Mouse (Mus musculus): ENCODE data around the gene Olfr1377. TPM values are rescaled to one million over a fixed set of nuclear protein-coding genes. Genes with fewer than 3 reads are reported as not detected.
A peak's percentile ranks its signal among the peaks of the same experiment; 100 is the strongest.
"Not testable (repeated sequence)": the region's sequence is repeated elsewhere in the genome, so short reads cannot be mapped to it uniquely, and the experiment has no call there.

Olfr1377 gene
- not detected in 2 replicates for total RNA-seq (2017)

DNA sequence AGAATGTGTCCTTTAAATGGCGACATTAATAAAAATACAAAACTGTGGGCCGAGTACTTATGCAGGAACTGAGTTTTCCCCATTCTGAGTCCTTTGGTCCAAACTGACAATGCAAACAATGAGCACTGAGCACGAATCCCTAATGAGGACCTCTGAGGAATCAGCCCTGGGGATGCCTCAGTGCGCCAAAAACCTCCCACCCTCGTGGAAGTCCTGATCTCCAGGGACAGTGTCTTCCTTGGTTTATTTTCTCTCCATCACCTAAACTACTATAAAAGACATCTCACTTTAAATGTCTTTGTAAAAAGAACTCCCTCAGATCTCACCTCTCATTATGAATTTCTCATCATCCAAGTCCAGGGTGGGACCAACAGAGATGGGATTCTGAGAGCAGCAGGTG is at the start of gene Olfr1377:
Gene Olfr1377 (plus strand): TSS at position 301 of the 400 bp plus-strand sequence.
- no peak for ATAC-seq (ENCODE audit: extremely low read depth, insufficient number of reproducible peaks, low FRiP score, poor library complexity, severe bottlenecking)

DNA sequence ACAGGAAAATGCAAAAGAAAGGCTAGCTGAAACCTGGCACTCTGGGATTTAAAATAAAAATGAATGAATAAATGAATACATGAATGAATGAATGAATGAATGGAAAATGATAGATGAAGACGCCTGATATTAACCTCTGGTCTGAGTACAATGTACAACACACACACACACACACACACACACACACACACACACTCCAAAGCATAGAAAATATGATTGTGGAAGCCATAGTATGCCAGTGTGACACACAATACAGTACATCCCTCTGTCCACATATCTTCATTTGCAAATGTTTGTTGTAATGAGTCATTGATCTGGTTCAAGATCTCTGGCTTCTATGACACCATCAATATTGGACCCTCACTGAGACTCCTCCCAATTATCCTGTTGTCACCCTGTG is 49.7 kb upstream of the Olfr1377 start:
- ATAC-seq (ENCODE audit: extremely low read depth, insufficient number of reproducible peaks, low FRiP score, poor library complexity, severe bottlenecking), result no peak

DNA sequence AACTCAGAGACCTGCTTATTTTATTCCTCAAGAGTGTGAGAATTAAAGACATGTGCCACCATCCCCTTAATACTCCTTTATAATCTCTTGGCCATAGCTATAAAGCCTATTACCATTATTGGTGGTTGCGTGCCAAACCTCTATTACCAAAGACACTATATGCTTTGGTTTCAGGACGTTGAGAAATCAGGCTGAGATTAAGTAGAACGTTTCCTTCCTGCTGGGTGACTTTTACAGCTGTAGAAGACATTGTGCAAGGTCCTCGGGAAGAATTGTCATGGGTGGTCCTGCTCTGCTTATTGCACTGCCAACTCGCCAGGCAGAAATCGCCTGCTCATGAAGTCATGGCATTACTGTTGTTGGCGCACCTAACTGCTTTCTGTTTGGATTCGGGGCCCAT is 43.3 kb upstream of the Olfr1377 start:
- ATAC-seq (ENCODE audit: extremely low read depth, insufficient number of reproducible peaks, low FRiP score, poor library complexity, severe bottlenecking), result no peak

DNA sequence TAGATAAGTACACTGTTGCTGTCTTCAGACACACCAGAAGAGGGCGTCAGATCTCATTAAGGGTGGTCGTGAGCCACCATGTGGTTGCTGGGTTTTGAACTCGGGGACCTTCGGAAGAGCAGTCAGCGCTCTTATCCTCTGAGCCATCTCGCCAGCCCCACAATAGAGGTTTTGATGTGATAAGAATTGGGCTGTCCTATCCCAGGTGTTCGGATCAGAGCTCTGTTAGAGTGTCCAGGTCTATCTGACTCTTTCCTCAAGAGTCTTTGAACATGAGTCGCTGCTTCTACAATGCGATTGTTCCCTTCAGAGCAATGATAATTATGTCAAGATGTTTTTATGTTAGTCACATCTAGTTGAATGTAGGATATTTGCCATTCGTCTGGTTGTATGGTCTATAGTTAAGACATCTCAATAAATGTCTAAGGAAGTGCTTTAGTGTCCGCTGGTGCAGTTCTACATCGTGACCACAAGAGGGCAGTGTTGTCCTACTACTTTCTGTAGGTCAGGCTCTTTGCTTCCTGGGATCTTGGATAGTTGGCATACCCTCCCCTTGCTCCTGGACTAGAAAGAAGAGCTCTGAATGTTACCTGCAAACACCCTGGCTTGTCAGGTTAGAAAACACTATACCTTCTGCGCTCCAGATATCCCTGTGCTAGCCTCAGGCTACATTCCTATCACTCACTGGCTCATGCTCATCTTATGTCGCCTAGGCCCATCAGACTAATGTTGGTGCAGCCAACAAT is 42.0 kb upstream of the Olfr1377 start:
- 0 out of 2 replicates have a peak, but pooled peaks have one; percentile 44 for ATAC-seq (ENCODE audit: extremely low read depth, insufficient number of reproducible peaks, low FRiP score, poor library complexity, severe bottlenecking)

DNA sequence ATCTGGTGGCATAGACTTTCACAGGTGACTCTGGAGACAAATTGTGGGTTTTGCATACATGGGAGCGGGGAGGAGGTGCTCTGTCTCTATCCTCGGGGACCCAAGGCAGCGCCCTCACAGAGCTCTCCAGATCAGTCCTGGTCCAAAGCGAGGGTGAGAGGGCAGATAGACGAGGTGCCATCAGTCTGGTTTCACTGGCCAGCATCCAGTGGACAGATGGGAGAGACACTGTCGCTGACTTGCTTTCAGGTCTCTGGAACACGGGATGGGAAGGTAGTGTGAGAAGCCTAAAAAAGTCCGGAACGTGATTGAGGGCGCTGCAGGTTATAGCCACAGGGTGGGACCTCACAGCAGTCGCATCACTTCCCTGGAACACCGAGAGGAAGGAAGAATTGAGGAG is 39.4 kb upstream of the Olfr1377 start:
- no peak for ATAC-seq (ENCODE audit: extremely low read depth, insufficient number of reproducible peaks, low FRiP score, poor library complexity, severe bottlenecking)

DNA sequence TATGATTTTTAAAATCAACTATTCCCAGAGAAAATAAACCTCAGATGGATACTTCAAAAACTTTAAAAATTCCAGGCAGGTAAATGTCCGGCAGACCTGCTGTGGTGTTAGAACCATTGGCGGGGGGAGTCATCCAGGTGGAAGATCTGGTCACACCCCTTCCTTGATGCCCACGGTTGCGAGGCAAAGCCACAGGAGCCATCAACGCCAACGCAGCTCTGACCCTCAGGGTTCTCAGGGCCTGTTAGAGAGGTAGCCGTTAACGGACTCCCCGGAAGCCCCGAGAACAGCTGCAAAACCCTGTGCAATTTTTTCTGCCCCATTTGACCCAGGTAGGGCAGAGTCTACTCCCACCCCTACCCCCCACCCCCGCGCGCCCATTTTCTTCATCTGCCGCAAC is 38.3 kb upstream of the Olfr1377 start, which contains the start of gene 4933414I15Rik:
Gene 4933414I15Rik (minus strand): TSS at position 260 of the 400 bp plus-strand sequence.
- ATAC-seq (ENCODE audit: extremely low read depth, insufficient number of reproducible peaks, low FRiP score, poor library complexity, severe bottlenecking), result no peak

DNA sequence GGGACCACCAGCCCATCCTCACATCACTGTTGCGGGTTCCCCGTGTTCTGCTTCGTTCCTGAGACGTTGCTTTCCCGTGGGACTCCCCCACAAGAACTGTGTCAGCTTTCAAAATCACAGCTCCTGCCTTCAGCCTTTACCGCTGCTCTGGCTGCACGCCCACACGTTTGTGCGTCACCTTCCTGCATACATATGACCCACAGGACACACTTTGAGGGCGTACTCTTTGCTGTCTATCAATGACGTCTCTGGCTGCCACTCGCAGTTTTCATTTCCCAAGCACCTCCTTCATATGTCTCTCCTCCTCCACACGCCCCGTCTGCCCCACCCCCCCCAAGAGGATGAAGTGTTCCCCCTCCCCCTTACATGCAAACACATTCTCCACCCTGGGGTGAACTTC is 29.5 kb upstream of the Olfr1377 start:
- ATAC-seq (ENCODE audit: extremely low read depth, insufficient number of reproducible peaks, low FRiP score, poor library complexity, severe bottlenecking), result no peak

DNA sequence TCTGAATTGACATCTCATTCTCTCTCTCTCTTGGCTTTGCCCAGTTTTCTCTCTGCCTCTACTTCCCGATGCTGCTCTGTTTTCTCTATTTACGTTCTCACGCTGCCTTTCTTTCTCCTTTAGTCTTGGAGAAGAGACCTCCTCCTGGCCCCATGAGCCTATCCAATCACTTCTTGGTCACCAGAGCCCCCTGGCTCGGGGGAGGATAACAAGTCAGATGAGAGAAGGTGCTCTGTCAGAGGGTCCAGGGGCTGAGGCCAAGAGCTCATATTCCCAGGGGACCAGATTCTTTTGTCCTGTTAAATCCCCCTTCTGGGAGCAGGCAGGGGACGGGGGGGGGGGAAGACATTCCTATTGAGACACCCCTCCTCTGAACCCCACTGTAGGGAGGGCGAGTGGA is 28.1 kb upstream of the Olfr1377 start, which contains the start of gene Prop1:
Gene Prop1 (minus strand): TSS at position 101 of the 400 bp plus-strand sequence.
- no peak for ATAC-seq (ENCODE audit: extremely low read depth, insufficient number of reproducible peaks, low FRiP score, poor library complexity, severe bottlenecking)

DNA sequence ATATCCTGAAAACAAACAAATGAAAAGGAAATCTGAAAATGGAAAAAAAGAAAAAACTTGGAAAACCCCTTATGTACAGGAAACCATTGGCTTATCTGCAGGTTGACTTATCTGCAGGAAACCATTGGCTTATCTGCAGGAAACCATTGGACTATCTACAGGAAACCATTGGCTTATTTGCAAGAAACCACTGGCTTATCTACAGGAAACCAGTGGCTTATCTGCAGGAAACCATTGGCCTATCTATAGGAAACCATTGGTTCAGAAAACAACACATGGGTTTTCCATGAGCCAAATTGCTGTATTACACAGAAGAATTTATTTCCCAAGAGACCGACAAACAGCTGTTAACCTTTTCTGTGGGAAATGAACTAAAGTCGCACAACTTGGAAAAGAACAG is 16.9 kb upstream of the Olfr1377 start:
- no peak for ATAC-seq (ENCODE audit: extremely low read depth, insufficient number of reproducible peaks, low FRiP score, poor library complexity, severe bottlenecking)

DNA sequence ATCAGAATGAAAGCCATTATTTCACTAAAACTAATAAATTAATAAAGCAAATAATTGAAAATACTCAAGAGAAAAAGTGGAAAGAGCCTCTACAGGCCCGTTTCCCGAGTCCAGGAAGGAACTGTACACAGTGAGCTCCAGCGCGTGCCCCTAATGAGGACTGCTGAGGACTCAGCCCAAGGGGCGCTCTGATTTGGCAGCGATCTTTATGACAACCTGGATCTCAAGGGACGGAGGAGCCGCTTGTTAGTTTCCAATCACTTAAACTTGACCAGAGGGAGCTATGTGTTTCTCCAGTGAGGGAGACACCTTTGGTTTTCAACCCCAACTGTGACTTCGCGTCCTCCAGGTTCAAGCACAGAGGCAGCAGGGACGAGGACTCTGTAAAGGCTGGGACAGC is 15.5 kb upstream of the Olfr1377 start, which contains the start of gene Olfr1378:
Gene Olfr1378 (plus strand): TSS at position 301 of the 400 bp plus-strand sequence.
- ATAC-seq (ENCODE audit: extremely low read depth, insufficient number of reproducible peaks, low FRiP score, poor library complexity, severe bottlenecking), result no peak

DNA sequence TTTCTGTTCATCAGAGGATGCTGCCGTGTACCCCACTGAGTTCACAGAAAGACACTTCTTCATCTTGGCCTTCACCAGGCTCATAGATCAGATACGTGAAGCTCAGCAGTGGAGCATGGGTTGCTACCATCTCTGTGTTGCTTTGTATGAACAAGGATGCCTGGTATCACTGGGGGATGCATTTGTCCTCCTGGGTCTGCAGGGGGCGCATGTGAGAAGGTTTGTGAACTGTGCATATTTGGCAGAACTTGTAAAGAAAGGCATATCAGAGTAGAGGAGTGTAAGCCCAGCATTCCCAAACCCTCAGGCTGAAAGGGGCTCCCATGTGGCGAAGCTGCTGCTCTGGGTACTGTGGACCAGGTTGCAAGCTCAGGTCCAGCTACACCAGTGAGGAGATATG is 4.6 kb upstream of the Olfr1377 start:
- ATAC-seq (ENCODE audit: extremely low read depth, insufficient number of reproducible peaks, low FRiP score, poor library complexity, severe bottlenecking), result no peak

DNA sequence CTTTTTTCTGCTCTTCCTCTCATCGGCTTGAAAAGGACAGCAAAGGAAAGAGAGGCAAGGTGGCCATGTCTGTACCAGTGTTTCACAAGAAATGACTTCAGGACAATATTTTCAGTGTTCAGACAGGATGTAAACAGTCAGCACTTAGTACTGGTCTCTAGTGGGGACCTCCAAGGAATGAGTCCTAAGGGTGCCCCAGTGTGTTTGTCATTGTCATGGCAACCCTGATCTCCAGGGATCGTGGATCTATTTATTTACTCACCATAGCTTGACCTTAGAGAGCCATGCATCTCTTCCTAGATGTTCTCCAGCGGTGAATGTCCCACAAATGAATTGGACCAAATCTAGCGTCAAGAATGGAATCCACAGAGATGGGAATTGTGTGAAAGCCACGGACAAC is 21.5 kb downstream of the Olfr1377 start, which contains the start of gene Olfr51:
Gene Olfr51 (plus strand): TSS at position 301 of the 400 bp plus-strand sequence.
- no peak for ATAC-seq (ENCODE audit: extremely low read depth, insufficient number of reproducible peaks, low FRiP score, poor library complexity, severe bottlenecking)

DNA sequence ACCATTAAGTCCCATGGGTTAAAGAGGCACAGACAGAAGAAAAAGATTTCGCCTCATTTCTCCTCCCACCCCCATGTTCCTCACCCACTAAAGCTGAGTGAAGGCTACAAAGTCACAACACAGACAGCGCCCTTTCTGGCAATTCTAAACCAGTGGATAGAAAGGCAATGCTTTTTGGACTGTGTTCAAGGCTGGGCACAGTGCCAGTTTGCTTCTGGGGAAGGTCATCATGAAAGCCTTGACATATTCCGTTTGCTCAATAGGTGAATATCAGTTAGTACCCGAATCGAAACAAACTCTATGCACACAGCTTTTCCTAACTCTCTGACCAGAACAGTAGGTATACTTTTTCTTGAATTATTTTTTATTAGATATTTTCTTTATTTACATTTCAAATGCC is 30.1 kb downstream of the Olfr1377 start:
- no peak for ATAC-seq (ENCODE audit: extremely low read depth, insufficient number of reproducible peaks, low FRiP score, poor library complexity, severe bottlenecking)

DNA sequence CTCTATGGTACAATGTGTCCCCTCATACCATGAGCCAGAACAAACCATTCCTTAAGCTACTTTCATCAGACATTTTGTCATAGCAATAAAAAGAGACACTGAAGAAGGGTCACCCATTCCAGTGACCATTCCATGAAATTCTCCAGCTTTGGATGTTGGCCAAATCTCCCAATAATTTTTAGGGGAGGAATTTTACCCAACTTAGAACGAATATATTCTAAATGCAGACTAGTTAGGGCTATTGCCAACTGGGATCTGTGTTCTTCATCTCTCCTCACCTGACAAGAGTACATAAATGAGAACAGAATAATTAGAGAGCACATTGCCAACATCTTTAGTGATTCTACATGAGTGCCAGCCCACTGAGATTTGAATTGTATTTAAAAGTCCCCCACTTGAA is 32.2 kb downstream of the Olfr1377 start, which contains the start of gene Olfr54:
Gene Olfr54 (plus strand): TSS at position 301 of the 400 bp plus-strand sequence.
- no peak for ATAC-seq (ENCODE audit: extremely low read depth, insufficient number of reproducible peaks, low FRiP score, poor library complexity, severe bottlenecking)

DNA sequence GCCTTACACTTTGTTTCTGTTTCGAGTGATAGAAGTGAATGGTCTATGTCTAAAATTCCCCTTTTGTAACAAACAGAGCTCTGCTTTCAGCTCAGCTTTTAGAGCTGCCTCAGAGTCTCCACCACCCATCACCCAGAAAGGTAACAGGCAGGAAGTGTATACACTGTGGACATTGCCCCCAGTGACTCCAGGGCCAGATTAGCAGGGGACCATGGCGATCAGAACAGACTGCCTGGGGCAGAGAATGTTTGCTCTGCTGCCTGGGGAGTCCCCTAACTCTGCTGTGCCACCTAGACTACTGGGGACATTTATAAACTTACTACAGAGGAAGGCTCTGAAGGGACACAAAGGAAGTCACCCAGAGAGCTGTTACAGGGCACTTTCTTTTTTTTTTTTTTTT is 34.6 kb downstream of the Olfr1377 start:
- no peak for ATAC-seq (ENCODE audit: extremely low read depth, insufficient number of reproducible peaks, low FRiP score, poor library complexity, severe bottlenecking)

DNA sequence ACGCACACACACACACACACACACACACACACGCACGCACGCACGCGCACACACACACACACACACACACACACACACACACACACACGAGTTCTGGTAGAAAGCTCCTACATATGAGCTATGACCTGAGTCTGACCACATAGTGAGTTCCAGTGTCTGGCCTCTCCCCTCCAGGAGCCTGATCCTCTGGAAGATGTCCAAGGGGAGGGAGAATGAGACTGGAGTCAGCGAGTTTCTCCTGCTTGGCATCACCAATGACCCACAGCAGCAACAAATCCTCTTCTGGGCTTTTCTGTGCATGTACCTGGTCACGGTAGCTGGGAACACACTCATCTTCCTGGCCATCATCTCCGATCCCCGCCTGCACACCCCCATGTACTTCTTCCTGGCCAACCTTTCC is 45.0 kb downstream of the Olfr1377 start:
- ATAC-seq (ENCODE audit: extremely low read depth, insufficient number of reproducible peaks, low FRiP score, poor library complexity, severe bottlenecking), result not testable (repeated sequence)

DNA sequence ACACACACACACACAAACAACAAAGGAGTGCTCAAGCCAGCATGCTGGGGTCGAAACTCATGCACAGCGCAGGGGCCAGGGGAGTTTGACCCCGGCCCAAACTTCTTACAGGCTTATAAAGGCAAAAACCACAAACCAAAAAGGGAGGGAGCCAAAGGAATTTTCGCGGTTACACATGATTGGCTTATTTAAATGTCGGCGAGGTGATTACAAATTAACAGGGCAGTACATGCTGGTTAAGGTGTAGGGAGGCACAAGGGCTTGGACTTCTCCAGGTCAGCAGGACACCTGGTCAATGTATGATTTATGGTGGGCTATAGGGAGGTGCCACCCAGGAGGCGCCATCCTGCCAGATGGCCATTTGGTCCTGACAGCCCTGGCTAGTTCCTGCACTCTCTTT is 47.6 kb downstream of the Olfr1377 start:
- ATAC-seq (ENCODE audit: extremely low read depth, insufficient number of reproducible peaks, low FRiP score, poor library complexity, severe bottlenecking), result not testable (repeated sequence)

DNA sequence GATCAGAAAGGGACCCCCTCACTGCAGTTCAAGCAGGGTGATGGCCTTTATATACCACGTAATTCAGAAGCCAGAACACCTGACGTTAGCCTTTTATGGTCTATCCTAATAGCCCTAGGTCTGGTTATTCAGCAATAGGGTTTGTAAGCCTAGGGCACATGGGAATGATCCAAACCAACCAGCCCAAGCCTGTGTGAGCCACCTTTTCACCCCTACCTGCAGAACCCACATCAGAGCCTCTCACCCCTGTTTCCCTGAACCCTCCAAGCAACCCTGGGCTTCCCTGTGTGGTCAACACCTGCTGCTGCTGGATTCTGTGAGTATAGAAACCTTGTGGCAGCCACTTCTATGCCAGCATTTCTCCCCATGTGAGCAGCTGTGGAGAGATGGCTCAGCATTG is 48.5 kb downstream of the Olfr1377 start:
- no peak for ATAC-seq (ENCODE audit: extremely low read depth, insufficient number of reproducible peaks, low FRiP score, poor library complexity, severe bottlenecking)

DNA sequence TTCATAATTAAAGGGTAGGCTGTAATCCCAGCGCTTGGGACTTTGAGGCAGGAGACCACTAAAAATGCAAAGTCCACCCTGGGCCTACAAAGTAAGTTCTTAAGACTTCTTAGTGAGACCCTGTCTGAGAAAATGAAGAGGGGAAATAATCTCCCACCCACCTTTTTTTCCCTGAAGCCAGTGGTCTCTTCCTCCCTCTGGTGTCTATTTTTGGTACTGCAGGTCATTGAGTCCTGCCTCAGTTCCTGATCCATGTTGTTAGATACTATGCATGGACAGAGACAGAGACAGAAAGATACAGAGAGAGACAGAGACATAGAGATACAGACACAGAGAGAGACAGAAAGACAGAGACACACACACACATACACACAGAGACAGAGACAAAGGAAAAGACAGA is 51.1 kb downstream of the Olfr1377 start:
- ATAC-seq (ENCODE audit: extremely low read depth, insufficient number of reproducible peaks, low FRiP score, poor library complexity, severe bottlenecking), result no peak

DNA sequence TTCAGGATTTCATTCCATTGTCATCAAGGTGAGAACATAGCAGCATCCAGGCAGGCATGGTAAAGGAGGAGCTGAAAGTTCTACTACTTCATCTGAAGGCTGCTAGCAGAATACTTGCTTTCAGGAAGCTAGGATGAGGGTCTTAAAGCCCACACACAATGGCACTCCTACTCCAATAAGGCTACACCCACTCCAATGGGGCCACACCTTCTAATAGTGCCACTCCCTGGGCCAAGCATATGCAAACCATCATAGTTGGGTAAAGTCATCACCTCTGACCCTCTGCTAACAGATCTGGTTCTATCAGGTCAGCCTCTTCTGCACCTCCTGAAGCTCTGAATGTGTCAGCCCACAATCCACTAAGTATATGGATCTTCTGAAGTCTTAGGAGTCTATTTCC is 52.4 kb downstream of the Olfr1377 start:
- not testable (repeated sequence) for ATAC-seq (ENCODE audit: extremely low read depth, insufficient number of reproducible peaks, low FRiP score, poor library complexity, severe bottlenecking)

DNA sequence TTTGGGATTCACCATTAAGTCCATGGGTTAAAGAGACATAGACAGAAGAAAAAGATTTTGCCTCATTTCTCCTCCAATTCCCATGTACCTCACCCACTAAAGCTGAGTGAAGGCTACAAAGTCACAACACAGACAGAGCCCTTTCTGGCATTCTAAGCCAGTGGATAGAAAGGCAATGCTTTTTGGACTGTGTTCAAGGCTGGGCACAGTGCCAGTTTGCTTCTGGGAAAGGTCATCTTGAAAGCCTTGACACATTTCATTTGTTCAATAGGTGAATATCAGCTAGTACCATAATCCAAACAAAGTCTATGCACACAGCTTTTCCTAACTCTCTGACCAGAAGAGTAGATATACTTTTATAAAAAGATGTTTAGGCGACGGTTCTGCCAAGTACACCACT is 54.2 kb downstream of the Olfr1377 start:
- ATAC-seq (ENCODE audit: extremely low read depth, insufficient number of reproducible peaks, low FRiP score, poor library complexity, severe bottlenecking), result no peak

Data from neutrophil, adult 5-6 weeks (primary cell).